Mouse (Mus musculus) megakaryocyte, adult 5-6 weeks (primary cell): ENCODE measurements around the gene Daxx. TPM values are rescaled to one million over a fixed set of nuclear protein-coding genes. Genes with fewer than 3 reads are reported as not detected.
"Not testable (repeated sequence)": the region's sequence is repeated elsewhere in the genome, so short reads cannot be mapped to it uniquely, and the experiment has no call there.

Source experiments
- ATAC-seq: 2 replicates; pipeline ENCODE4 v1.8.0; 2016; ENCODE audit warnings: mild to moderate bottlenecking, inconsistent platforms; ENCODE audit not compliant: poor library complexity, severe bottlenecking
- total RNA-seq, 2 experiments: library from RNA; stranded (forward) in 1 of 2; stranded (reverse) in 1 of 2; fragments of 153-499, 151-499 nt in 1 of 2; fragments of 221-1000, 200-1000 nt in 1 of 2; gene quantifications; 2 replicates each; pipeline versions ENCODE4 v1.2.3 to v1.2.4; 2015 to 2017

Gene Daxx
- total RNA-seq, 2 experiments from 2014 or later, result 39.3 to 49.7 TPM

- ATAC-seq, result peak; percentile 96
Measured at GRCm38 (mm10) chr17:33940206-33940805, 31.1 kb downstream of the Daxx start, which contains the start of the genes Pfdn6 and Wdr46. Gene Pfdn6, minus strand, starts transcription at chr17:33940343. Gene Wdr46, plus strand, starts transcription at chr17:33940660.

GRCm38 (mm10) chr17:33940981-33941380 lies 31.8 kb downstream of the Daxx start:
- ATAC-seq, result no peak

- ATAC-seq, result no peak
Measured at GRCm38 (mm10) chr17:33941381-33941780, 32.2 kb downstream of the Daxx start.

DNA sequence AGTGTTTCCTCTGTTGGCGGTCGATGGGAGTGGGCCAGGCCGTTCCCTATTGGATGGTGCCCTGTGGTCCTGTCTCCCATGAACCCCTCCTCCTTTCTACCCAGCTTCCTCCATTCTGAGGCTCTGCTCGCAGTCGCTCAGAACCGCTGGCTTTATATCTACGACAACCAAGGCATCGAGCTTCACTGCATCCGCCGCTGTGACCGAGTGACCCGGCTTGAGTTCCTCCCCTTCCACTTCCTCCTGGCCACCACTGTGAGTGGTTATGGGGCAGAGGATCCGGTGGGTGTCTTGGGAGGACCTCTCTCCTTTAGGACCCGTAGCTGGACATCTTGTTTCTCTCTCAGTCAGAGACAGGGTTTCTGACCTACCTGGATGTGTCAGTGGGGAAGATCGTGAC lies 34.2 kb downstream of the Daxx start:
- ATAC-seq, result no peak

- peak; percentile 42 for ATAC-seq
Measured at GRCm38 (mm10) chr17:33947430-33948089, 38.3 kb downstream of the Daxx start.

- no peak for ATAC-seq
Measured at GRCm38 (mm10) chr17:33948090-33948904, 39.1 kb downstream of the Daxx start.

GRCm38 (mm10) chr17:33948905-33949537 lies 39.8 kb downstream of the Daxx start:
- no peak for ATAC-seq

DNA sequence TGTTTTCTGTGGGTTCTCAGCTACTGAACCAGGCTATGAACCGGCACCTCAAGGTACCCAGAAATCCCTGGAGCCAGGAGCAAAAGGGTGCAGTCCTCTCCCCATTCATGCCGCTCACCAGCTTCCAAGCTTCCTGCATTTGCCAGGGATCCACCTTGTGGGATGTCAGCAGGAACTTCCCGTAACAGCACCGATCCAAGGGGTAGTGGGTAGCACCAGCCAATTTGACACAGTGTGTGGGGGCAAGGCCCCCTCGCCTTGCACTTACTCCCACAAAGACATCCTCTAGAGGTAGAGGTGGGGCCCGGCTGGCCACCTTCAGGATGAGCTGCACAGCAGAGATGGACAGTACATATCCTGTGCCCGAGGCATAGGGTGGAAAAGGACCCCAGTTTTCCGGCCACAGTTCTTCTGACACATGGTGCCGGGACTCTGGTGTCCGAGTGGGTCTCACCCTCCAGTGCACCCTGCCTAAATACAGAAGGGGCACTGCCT lies 41.0 kb downstream of the Daxx start:
- ATAC-seq, result no peak

DNA sequence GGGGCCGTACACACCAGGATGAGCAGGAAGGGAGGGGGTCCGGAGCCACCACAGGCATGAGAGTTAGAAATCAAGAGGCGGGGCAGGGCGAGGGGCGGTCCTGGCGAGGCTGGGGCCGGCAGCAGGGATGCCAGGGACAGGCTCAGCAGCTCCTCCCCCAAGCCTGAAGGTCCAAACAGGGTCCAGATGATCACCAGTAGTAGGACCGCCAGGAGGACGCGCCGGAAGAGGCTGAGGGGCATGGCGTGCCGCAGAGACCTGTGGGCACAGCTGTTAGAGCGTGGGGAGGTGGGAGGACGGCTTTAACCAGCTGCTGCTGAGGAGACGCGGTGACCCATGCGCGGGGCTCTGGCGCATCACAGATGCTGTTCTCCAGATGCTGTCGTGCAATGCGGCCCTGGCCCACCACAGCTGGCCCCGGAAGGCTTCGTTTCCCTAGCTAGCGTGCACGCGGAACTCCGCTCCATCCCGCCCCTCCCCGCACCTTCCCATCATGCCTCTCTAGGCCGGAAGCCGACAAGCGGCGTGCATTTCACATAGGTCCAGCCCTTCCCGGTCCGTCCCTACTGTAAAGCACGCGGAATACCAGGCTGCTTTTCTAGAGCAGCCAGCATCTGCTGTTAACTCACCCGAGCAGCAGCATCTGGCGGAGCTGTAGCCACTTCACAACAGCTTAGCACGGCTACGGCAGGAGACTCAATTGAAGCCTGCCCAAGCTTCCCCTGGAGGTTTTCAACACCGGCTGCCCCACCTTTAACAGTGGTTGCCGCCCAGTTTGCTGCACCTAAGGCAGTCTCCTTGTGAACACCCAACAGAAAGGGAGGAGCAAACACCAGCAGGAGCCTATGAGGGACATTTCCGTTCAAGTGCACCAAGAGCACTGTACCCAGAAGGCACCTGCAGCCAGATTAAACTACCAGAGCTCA lies 42.1 kb downstream of the Daxx start, which contains the start of gene B3galt4:
B3galt4 (minus strand) TSS at position 468 of the 926 bp plus-strand sequence.
- ATAC-seq, result peak; percentile 64

- not testable (repeated sequence) for ATAC-seq
Measured at GRCm38 (mm10) chr17:33952015-33952414, 42.8 kb downstream of the Daxx start.

GRCm38 (mm10) chr17:33952879-33953278 lies 43.7 kb downstream of the Daxx start:
- no peak for ATAC-seq

DNA sequence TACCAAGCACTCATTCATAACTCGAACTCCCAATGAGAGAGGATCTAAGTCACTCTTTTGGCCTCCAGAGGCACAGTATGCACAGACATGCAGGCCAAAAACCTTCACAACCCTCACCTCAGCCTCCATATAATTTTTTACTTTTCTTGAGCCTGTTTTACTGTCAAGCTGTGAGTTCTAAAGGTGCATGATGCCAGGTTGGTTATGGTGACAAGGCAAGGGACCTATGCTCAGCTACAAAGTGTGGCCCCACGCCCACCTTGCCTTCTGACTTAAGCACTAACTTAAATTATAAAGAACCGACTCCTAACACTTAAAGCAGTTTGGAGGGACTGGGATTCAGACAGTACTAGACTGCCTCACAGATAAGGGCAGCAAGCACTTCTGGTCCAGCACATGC lies 44.1 kb downstream of the Daxx start:
- ATAC-seq, result no peak

DNA sequence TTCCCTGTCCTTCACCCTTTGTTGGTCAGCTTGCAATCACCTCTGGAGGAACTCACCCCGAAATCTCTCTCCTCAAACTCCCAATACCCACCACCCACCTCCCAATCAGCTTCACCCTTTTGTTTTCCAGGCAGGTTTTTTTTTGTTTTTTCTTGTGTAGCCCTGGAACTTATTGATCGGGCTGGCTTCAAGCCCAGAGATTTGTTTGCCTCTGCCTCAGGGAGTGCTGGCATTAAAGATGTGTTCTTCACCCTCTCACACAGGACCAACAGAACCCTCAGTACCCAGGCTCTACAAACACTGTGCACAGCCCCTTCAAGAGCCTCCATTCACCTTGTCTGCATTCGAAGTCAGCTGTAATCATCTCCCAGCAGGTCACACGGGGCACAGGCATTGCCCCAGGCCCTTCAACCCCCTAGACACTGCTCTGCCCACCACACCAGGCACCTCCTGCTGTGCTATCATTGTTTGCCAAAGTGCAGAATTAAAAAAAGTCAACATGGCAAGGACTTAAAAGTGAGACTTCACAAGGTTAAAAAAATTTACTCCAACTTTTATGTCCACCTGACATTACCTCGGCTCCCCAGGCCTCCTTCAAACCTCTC lies 44.8 kb downstream of the Daxx start:
- no peak for ATAC-seq

GRCm38 (mm10) chr17:33954646-33955554 lies 45.7 kb downstream of the Daxx start:
- ATAC-seq, result no peak

- ATAC-seq, result peak; percentile 87
Measured at GRCm38 (mm10) chr17:33955555-33956214, 46.5 kb downstream of the Daxx start, which contains the start of the genes Vps52 and Rps18. Gene Vps52, plus strand, starts transcription at chr17:33955812. Gene Rps18, minus strand, starts transcription at chr17:33956001.

DNA sequence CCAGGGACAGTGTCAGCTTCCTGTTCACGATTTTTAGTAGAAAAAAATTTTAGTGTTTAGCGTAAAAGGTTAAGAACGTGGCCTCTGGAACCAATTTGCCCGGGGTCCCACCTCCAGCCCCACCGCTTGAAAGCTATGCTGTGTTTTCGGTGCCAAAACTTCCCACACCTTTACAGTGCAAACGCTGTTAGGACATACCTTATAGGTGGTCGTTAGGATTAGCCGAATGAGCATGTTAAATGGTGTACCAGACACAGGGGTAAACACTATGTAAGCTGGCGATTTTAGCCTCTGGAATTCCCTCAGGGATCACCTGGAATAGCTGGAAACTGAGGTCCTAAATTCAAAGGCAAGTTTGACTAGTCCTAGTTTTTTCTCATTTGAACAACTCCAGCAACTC lies 47.1 kb downstream of the Daxx start:
- no peak for ATAC-seq

DNA sequence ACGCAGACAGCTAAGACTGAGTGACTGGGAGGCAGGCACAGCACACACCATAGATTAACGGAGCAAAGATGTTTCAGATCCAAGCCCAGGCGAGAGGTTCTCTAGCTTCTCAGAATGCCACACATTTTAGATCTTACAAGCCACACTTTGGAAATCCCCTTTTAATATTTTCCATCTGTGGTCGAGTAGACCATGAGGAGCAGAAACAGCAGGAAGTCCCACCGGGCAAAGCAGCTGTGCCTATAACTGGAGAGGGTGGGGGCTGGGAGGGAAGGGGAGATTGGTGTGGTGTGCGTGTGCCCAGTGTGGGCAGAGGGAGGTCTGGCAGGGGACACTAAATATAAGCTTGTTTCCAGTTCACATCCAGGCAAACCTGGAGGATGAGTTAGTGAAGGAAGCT lies 48.3 kb downstream of the Daxx start:
- no peak for ATAC-seq

DNA sequence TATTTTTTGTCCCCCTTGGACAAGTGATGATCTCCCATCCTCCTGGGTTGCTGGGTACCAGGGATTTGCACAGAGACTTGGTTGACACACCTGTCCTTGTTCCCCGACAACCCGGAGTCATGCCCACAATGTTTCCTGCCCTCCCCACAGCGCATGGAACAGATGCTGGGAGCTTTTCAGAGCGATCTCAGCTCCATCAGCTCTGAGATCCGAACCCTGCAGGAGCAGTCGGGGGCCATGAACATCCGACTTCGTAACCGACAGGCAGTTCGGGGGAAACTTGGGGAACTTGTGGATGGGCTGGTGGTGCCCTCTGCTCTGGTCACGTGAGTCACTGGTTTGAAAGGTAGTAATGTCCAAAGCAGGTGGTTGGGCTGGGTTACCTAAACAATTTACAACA lies 49.2 kb downstream of the Daxx start:
- no peak for ATAC-seq
